Mouse (Mus musculus) thymus, postnatal 10 days (tissue): ENCODE results near the gene Olfr220.
A peak's percentile ranks its signal among the peaks of the same experiment; 100 is the strongest.

Experiments used
- DNase-seq, 2 experiments: peaks; one replicate each; pipeline ENCODE4 v3.0.0; 2021; ENCODE audit warnings: low spot score in 2 of 2

Olfr220 gene

DNA sequence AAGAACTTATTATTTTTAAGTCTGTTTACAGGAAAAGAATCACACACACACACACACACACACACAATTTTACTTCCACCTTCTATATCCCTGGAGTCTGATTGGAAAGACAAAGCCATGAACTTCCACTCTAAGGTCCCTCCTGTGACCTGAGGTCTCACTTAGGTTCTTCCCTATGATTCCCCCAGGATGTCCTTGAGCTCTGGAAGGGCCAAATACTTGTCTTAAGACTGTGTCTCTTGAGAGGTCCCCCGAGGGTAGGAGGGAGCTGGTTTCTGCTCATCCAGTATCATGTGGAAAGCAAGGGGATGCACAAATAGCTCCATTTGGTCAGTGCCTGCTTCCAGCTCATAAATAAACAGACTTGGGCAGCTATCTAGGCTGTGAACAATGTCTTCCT, at the start of gene Olfr220:
Olfr220 (plus strand) TSS at position 301 of the 400 bp plus-strand sequence.
- DNase-seq, result no peak

DNA sequence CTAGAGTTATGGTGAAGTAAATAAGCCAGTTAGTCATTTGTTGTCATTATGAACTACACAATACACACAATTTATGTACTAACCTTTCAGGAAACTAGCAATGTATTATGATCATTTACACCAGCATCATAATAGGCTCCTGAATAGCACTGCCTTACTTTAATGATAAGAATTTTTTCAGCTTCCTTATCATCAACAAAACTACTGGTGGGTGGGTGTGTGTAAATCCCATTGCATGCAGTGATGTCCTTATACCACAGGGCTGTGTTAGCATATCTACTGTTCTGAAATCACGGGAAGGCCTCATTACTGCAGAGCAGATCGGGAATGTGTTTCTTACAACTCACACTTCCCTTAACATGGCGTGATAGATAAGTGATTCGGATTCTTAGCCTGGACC, 18.9 kb upstream of the Olfr220 start:
- no peak for DNase-seq

GRCm38 (mm10) chr1:174423764-174424163, 18.1 kb upstream of the Olfr220 start, which contains the start of gene Olfr414:
Olfr414 (plus strand) TSS chr1:174424064.
- DNase-seq, result no peak

DNA sequence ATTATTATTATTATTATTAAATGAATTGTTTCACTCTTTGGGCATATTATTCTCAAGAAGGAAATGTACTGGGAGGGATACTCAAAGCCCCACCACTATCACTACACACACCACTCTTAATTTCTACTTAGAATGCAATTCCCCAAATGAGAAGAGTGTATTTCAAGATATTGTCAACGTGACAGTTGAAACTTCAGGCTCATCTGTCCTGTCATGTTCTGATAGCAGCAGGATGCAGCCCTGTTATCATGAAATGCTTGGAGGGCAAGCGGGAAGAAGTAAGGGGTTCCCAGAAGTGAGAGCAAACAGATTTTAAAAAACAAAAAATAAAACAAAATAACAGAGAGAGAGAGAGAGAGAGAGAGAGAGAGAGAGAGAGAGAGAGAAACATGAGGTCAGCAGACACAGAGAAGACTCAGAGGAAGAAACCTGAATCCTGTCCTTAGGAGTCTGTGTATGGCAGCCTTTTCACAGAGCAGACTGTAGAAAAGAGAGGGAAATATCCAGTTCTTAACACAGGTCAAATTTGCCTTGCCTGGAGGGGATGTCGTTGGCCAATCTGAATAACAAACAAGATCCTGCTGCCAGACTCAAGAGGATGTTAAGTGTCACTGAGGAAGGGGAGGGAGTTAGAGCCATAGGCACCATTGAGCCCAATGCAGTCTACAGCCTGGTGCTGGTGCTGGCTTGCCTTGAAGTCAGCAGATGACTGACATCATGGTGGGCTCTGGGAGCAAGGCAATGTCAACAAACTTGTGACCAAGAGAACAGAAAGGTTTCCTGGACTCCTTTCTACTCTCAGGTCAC, 15.5 kb upstream of the Olfr220 start:
- DNase-seq, result no peak

DNA sequence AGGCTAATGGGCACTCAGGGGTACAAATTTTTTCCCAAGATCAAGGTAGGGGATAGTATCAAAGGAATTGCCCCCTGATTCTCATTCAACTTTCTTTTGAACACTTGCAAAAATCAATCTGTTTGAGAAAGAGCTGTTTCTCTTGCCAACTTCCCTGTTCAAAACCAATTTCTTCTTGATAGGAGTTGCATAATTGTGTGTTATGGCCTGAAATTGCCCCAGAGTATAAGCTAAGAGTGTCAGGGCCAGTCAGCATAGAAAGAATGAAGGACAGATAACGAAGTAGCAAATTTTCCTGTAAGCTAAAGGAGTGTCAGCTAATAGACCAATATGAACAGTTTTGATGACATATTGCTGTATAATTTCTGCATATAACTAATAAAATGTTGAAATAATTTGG, 14.5 kb upstream of the Olfr220 start:
- no peak for DNase-seq

GRCm38 (mm10) chr1:174428407-174428806, 13.5 kb upstream of the Olfr220 start:
- no peak for DNase-seq

- no peak for DNase-seq
These were observed 7.8 kb upstream of the Olfr220 start for GRCm38 (mm10) chr1:174434121-174434520.

GRCm38 (mm10) chr1:174455100-174455499, 13.2 kb downstream of the Olfr220 start:
- DNase-seq, result no peak

DNA sequence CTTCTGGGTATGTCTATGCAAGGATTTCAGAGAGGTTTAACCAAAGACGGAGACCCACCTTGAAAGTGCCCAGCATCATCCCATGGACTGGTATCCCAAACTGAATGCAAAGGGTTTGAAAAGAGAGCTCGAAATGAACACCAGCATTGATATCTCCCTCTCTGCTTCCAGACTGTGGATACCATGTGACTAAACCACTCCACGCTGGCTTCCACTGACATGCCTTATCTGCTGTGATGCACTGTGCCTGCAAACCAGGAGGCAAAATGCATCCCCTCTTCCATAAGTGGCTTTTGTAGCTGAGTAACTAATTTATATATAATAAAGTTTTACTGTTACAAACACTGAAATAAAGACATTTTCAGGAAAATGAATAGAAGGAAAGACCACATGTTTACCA, 23.5 kb downstream of the Olfr220 start:
- DNase-seq, result no peak

GRCm38 (mm10) chr1:174466240-174466639, 24.4 kb downstream of the Olfr220 start:
- DNase-seq, result no peak

DNA sequence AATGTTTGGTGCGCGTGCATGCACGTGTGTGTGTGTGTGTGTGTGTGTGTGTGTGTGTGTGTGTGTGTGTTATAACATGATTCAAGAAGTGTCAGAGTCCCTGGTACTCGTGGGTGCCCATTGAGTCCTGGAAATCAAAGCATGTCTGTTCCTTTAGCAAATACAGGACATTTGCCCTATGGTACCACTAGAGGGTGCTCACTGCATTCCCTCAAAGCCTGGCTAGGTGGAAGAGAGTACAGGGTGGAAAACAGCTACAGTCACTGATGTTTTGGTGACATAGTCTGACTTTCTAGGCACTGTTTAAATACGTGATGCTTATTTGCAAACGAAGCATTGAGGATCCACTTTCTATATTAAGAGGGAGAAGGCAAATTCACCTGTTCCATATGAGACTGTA, 27.9 kb downstream of the Olfr220 start:
- DNase-seq, result peak in 1 of 2 experiments; percentile 8

- no peak for DNase-seq
These were observed 40.7 kb downstream of the Olfr220 start for GRCm38 (mm10) chr1:174482567-174482966.

DNA sequence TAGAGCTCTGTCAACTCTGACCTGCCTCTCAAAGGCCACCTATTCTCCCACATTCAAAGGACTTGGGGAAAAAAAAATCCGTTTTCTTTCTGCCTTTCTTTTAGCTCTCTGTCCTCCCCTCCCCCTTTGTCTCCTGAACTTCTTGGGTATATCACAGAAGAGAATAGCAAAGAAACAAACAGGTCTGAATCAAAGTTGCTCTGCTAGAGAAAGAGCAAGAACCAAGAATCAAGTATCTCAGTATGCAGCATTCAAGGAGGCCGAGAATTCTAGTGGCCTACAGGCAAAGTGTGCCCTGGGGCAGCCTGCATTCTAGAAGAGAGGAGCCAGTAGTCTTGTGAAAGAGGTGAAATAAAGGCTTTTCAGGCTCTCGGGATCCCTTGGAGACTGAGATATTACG, 58.2 kb downstream of the Olfr220 start:
- DNase-seq, result no peak
